Mouse (Mus musculus): ENCODE results near the gene Tecpr1. TPM values are rescaled to one million over a fixed set of nuclear protein-coding genes. Genes with fewer than 3 reads are reported as not detected.
A peak's percentile ranks its signal among the peaks of the same experiment; 100 is the strongest.

The Tecpr1 gene
- total RNA-seq, 2 experiments from 2014 or later: 13.9 to 17.8 TPM

DNA sequence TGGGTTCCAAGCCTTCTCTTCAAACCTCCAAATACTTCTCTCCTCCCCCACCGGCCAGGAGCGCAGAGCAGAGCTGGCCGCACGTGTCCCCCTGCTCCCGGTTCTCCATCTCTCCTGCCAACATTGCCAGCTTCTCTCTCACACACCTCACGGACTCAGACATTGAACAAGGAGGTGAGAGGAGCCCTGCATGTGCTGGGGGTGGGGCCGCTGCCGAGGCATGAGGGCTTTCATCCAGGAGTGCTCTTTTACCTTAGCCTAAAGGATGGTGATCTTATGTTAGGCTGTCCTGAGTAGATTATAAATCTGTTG is 40.2 kb downstream of the Tecpr1 start:
- intact Hi-C loops (cut with DNase I; ENCODE audit: low total_unique reads): no loop called here
- DNase-seq: no peak

DNA sequence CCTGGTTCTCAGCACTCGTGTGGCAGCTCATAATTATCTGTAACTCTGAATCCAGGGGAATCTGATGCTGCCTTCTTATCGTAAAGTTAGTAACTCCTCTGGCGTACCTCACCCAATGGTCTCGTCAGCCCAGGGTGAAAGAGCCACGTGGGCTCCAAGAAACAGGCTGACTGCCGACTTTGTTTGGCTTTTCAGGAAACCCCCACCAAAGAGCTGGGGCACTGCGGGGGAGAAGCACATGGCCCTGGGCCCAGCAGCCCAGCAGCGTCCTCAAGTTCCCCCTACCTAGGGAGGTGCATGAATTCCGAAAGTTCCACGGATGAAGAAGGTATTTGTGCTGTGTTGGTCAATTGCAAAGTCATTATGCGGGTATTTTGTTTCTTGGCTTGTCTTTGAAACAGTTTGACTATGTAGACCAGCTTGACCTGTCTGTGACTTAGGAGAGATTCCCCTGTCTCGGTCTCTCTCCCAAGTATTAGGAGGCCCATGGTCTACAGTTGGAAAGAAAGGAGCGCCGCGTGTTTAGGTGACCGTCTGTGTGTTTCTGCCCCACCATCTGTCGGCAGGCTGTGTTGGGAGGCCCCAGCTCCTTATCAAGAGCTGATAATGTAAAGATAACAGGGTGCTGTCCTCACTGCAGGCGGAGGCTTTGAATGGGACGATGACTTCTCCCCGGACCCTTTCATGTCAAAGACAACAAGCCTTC is 40.7 kb downstream of the Tecpr1 start:
- intact Hi-C loops (cut with DNase I; ENCODE audit: low total_unique reads): no loop called here
- no peak for DNase-seq

DNA sequence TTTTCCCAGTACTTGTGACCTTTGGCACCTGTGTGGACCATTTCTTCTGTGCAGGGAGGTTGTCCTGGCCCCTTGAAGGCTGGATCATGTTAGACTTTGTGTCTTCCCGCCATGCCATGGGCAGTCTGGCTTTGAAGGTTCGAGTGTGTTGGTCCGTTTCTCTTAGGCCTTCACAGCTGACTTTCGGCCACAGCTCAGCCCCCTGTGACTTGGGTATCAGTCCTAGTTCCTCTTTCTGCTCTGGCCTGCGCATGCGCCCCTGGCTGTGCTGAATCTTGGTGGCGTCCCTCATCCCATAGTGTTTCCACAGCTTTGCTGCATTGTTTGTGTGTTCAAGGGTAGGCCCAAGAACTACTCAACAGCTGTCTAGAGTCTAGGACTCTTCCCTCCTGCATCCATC is 42.2 kb downstream of the Tecpr1 start:
- intact Hi-C loops (cut with DNase I; ENCODE audit: low total_unique reads): no loop called here
- DNase-seq: no peak

DNA sequence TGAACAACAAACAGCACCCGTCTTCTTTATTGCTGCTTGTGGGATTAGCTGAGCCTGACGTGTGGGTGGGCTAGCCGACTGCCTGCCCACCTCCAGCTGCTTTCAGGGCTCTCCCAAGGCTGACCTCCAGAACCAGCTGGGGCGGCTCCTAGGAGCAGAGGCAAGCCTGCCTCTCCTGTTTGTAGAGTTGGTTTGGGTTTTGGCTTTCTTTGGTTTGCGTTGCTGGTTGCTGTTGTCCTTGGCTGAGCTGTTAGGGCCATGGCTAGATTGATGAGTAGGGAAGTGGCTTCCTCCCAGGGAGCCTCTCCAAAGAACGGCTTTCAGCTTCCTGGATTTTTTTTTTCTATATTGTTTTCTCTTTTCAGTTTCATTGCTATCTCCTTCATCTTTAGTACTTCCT is 45.2 kb downstream of the Tecpr1 start:
- no peak for DNase-seq
- intact Hi-C loops (cut with DNase I; ENCODE audit: low total_unique reads): no loop called here

DNA sequence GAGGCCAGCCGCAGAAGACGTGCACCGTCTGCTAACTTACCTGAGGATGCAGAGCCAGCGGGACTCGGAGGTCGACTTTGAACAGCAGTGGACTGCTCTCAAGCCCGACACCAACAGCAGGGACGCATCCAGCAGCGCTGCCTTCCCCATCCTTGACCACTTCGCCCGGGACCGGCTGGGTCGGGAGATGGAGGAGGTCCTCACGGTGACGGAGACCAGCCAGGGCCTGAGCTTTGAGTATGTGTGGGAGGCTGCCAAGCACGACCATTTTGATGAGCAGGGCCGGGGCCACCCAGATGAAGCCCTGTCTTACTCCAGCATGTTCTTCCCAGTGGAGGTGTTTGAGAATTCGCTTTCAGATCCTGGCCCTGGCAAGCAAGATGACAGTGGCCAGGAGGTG is 49.8 kb downstream of the Tecpr1 start:
- intact Hi-C loops (cut with DNase I; ENCODE audit: low total_unique reads): no loop called here
- no peak for DNase-seq

DNA sequence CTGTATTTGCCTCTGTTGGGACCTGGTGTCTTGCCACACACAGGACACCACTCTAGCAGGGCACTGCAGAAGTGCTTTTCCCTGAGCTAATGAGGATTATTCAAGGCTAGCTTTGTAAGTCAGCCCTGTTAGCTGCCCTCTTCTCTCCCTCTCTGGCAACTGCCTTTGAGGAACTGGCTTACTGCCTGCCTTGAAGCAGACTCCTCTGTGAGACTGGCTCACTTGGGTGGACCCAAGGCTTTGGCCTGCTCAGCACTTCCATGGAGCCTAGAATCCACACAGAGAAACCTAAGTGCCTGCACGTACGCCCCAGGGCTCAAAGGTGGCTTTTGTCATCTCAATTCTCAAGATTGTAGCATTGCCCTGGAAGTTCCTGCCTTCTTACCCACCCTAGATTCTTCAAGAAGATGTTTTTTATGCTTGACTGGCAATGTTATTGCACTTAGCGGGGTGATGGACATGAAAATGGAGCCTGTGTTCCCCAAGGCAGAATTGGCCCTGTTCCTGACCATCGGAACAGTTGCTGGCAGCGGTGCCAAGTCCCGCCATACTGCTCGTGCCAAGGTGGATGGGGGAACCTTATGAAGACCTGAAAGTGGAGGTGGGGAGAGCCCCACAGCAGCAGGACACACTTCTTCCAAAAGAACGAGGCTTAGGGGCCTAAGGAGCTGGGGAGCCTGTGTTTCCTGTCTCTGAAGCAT is 54.0 kb downstream of the Tecpr1 start:
- intact Hi-C loops (cut with DNase I; ENCODE audit: low total_unique reads): no loop called here
- no peak for DNase-seq

DNA sequence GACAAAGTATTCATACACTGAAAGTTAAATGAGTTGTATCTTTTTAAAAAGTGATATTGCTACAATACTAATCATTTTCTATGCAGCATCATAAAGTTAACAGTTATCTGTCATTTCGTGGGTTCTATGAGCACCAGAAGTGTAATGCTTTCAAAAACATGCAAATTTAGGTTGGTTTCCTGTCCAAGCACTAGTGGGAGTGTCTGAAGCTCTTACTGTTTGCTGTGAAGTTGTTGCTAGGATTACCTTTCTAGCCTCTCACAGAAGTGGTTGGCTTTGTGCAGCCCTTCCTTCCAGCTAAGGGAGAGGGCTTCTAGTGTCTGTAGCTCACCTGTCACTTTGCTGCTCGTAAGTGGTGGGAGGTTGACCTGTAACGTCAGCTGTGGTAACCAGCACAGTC is 57.7 kb downstream of the Tecpr1 start:
- intact Hi-C loops (cut with DNase I; ENCODE audit: low total_unique reads): no loop called here

DNA sequence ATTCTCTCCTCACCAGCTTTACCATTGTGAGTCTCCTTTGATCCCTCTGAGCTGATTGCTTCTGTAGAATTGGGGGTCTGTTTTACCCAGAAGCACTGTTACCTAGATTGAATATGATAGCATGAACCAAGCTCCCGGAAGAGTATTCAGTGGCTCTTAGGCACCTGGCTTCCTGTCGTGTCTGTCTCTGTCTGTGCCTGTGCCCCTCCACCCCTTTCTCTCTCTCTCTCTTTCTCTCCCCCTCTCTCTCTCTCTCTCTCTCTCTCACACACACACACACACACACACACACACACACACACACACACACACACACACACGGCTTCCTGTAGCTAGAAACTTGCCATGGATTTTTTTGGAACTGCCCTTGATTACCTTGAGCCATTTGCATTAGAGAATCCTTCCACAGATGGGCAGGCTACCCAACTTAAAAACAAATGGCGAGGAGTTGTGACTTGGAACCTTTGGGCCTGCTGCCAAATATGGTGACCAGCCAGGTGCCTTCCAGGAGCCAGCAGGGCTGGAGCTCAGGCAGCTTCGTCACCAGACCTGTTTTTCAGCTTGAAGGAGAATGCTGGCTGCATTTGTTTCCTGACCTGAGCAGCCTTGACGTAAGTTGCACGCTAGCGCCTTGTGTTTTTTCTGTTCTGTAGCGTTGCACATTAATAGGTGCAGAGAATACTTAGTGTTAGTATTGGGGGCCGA is 60.5 kb downstream of the Tecpr1 start:
- intact Hi-C loops (cut with DNase I; ENCODE audit: low total_unique reads): no loop called here
- DNase-seq: no peak

More for the DNA sequence above, 57.7 kb downstream of the Tecpr1 start:
- no peak for DNase-seq

DNA sequence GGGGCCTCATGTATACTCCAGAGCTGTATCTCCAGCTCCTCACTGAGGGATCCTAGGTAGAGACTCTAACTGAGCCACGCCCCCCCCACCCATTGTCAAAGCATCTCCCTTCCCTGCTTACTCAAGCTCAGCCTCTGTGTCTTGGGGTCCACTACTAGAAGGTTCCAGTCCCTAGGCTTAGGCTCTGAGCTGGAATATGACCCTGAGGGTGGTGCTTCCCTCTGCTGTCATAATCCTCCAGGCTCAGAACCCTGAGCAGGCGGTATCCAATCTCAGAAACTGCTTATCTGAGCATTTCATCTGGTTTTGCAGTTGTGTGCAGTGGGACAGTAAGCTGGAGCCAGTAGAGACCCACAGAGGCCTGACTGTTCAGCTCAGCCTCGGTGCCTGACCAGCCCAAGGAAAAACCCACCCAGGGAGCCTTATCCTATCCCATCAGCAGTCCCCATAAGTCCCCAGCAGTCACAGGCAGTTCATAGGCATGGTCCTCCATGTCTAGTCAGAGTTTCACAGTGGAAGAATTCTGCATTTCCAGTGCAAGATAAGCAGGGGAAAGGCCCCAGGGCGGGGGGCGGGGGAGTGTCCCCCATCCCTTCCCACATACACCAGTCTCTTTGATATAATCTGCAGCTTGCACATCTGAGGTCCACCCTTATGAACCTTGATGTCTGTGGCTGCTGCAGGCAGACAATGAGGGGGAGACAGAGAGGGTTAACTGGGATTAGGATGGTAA is 61.2 kb downstream of the Tecpr1 start:
- no peak for DNase-seq
- intact Hi-C loops (cut with DNase I; ENCODE audit: low total_unique reads): no loop called here

DNA sequence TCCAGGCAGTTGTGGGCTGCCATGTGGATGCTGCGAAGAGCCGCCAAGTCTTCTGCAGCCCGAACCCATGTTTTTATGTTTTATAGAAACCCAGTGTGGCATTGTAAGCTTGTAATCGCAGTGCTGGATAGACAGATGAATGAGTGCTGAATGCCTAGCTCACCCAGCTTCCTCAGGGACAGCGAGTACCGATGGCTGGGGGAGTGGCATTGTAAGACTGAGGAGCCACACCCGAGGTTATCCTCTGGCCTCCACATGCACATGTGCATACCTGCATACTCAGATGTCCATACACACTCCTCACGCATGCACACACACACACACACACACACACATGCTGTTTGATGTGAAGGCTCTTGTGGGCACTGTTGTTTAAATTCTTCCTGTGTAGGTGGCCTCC is 64.3 kb downstream of the Tecpr1 start:
- intact Hi-C loops (cut with DNase I; ENCODE audit: low total_unique reads): no loop called here
- DNase-seq: no peak

DNA sequence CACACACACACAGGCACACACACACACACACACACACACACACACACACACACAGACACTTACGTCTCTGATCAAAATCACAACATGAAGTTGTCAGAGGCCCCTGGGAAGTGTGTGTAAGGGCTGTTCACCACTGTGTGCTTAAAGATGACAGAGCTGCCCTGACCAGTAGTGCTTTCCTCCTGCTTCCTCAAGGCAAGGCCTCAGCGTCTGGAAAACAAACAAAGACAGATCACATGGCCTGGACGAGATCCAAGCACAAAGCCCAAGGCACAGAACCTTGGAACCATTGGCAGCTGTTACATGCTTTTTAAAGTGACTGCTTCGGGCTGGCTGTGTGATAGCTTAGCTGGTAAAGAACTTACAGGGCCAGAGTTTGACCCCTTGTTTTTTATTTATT is 64.8 kb downstream of the Tecpr1 start:
- intact Hi-C loops (cut with DNase I; ENCODE audit: low total_unique reads): no loop called here
- peak; percentile 66 for DNase-seq

DNA sequence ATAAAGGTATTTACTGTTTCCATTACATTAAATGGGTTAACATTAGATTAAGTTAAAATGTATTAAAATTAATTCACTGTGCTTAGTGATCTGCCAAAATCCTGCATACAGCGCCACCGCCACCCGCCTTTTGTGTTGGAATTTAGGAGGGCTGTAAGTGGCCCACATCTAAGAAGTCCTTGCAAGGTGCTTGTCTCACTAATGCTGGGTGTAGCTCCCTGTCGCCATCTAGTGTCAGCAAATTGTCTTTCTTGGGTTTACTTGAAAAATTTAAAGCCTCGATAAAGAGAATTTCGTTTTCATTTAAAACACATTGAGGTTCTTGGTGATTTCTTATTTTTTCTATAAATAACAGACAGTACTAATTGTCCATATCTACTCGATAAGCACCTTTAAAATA is 68.9 kb downstream of the Tecpr1 start:
- intact Hi-C loops (cut with DNase I; ENCODE audit: low total_unique reads): loop anchor here (5.0 kb wide), 2 partner anchors 57 to 112 kb away; no protein-coding TSS in a partner anchor
- DNase-seq: peak; percentile 24

DNA sequence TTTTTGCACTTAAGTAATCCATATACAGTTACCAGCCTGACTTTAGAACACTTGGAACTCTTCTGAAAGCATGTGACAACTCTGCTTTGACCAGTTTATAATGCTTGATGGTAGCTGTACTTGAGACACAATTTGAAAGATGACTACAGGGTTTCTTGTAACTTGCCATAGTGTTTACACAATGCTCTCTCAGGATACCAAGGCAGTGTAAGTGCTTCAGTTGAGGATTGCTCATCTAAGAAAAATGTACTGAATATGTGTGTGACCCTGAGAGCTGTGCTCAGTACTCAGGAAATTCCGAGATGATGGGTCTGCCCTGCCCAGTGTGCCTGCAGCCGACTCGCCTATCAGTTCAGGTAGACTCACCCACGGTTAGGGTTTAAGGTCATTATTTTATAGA is 72.1 kb downstream of the Tecpr1 start:
- intact Hi-C loops (cut with DNase I; ENCODE audit: low total_unique reads): loop anchor here (5.0 kb wide), 2 partner anchors 54 to 109 kb away; no protein-coding TSS in a partner anchor
- DNase-seq: no peak

DNA sequence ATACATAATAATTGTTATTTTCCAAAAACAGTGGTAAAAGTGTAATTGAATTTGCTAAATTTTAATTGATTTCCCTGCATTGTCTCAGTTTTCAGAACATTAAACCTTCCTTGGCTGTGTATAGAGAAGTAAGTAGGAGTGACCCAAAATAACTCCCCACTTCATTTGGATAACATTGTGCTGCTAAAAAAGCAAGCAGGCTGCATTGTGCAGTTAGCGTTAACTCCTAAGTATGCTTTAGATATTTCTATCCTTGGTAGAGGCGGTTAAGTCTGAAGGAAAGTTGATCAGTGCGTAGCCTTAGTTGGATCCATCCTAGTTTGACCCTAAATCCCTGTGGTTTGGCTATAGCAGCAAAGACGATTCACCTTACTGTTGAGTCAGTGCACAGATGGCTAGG is 73.9 kb downstream of the Tecpr1 start:
- intact Hi-C loops (cut with DNase I; ENCODE audit: low total_unique reads): no loop called here

DNA sequence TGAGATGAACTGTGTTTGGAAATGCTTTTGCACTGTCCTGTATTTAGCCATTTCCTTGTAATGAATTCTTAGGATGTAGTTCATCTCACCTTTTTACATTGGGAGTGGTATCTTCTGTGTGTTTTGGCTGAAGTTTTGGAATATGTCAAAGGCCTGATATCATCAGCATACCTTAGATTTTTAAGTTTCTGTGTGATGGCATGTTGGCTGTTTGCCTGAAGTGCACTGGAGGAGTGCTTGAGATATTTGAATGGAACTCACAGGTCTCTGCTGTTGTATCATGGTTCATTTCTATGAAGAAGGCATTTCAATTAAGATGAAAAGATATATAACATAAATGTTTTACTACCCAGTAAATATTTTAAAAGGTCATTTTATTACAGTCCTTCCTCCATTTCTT is 76.5 kb downstream of the Tecpr1 start:
- DNase-seq: no peak
- intact Hi-C loops (cut with DNase I; ENCODE audit: low total_unique reads): no loop called here

More for the DNA sequence above, 73.9 kb downstream of the Tecpr1 start:
- DNase-seq: no peak

Other genes with a start within 250 kb of the Tecpr1 start
- 10 to 100 TPM; 28.2 to 30.0 TPM for gene Ccz1, start 208.7 kb downstream of the Tecpr1 start, total RNA-seq (2021)
- not detected for gene Ocm, start 196.9 kb downstream of the Tecpr1 start, total RNA-seq (2021)
- gene Lmtk2, start 123.2 kb downstream of the Tecpr1 start, total RNA-seq (2021): 10 to 100 TPM; 12.2 to 12.5 TPM
- gene Bhlha15, start 33.3 kb downstream of the Tecpr1 start, total RNA-seq (2021): not detected
- gene Bri3, start 20.8 kb upstream of the Tecpr1 start, total RNA-seq (2021): 10 to 100 TPM; 39.1 to 39.7 TPM
- 1 to 10 TPM; 1.6 to 2.2 TPM for gene Baiap2l1, start 134.5 kb upstream of the Tecpr1 start, total RNA-seq (2021)

Measured in gastrocnemius, postnatal 14 days (tissue).